Mouse (Mus musculus) skeletal muscle tissue, adult 2 months (tissue): ENCODE measurements around the gene Pacrg.

Experiments
- DNase-seq: peaks from one replicate; pipeline ENCODE4 v3.0.0-alpha.2; 2012; ENCODE audit warnings: low read depth, low spot score

Gene Pacrg

GRCm38 (mm10) chr17:10410597-10411476 is 429.3 kb downstream of the Pacrg start:
- DNase-seq, result no peak

- DNase-seq, result peak; percentile 70
These were observed 431.4 kb downstream of the Pacrg start for GRCm38 (mm10) chr17:10408681-10409081.

GRCm38 (mm10) chr17:10407031-10407722 is 432.9 kb downstream of the Pacrg start:
- peak; percentile 91 for DNase-seq

GRCm38 (mm10) chr17:10406311-10406710 is 433.8 kb downstream of the Pacrg start:
- no peak for DNase-seq

GRCm38 (mm10) chr17:10405906-10406305 is 434.2 kb downstream of the Pacrg start:
- DNase-seq, result no peak

- no peak for DNase-seq
These were observed 436.9 kb downstream of the Pacrg start for GRCm38 (mm10) chr17:10403186-10403585.

- no peak for DNase-seq
These were observed 438.0 kb downstream of the Pacrg start for GRCm38 (mm10) chr17:10402064-10402640.

- DNase-seq, result no peak
These were observed 438.6 kb downstream of the Pacrg start for GRCm38 (mm10) chr17:10401529-10401928.

GRCm38 (mm10) chr17:10399706-10400105 is 440.4 kb downstream of the Pacrg start:
- DNase-seq, result no peak

GRCm38 (mm10) chr17:10398871-10399270 is 441.2 kb downstream of the Pacrg start:
- no peak for DNase-seq

GRCm38 (mm10) chr17:10397924-10398627 is 442.0 kb downstream of the Pacrg start:
- DNase-seq, result no peak

GRCm38 (mm10) chr17:10397336-10397735 is 442.8 kb downstream of the Pacrg start:
- DNase-seq, result no peak

- no peak for DNase-seq
These were observed 443.2 kb downstream of the Pacrg start for GRCm38 (mm10) chr17:10396863-10397262.

- DNase-seq, result no peak
These were observed 445.3 kb downstream of the Pacrg start for GRCm38 (mm10) chr17:10394855-10395254.

- DNase-seq, result no peak
These were observed 446.3 kb downstream of the Pacrg start for GRCm38 (mm10) chr17:10393766-10394165.

- no peak for DNase-seq
These were observed 447.6 kb downstream of the Pacrg start for GRCm38 (mm10) chr17:10392342-10393034.

- DNase-seq, result peak; percentile 94
These were observed 449.6 kb downstream of the Pacrg start for GRCm38 (mm10) chr17:10390232-10391172.

GRCm38 (mm10) chr17:10389740-10390139 is 450.4 kb downstream of the Pacrg start:
- no peak for DNase-seq

- DNase-seq, result no peak
These were observed 453.6 kb downstream of the Pacrg start for GRCm38 (mm10) chr17:10386548-10386947.

GRCm38 (mm10) chr17:10383406-10383805 is 456.7 kb downstream of the Pacrg start:
- no peak for DNase-seq
